Mouse (Mus musculus) heart, embryonic 14.5 days (tissue): ENCODE results near the gene Lsr. TPM values are rescaled to one million over a fixed set of nuclear protein-coding genes. Genes with fewer than 3 reads are reported as not detected.
"Not testable (repeated sequence)": the region's sequence is repeated elsewhere in the genome, so short reads cannot be mapped to it uniquely, and the experiment has no call there.

ENCODE experiments used
- ATAC-seq: fragments of 200-750 bp; cut with Nextera tagmentation; 2 replicates; pipeline ENCODE4 v1.8.0; 2017; ENCODE audit warnings: low read depth, moderate TSS enrichment; ENCODE audit not compliant: insufficient number of reproducible peaks, insufficient read depth, low FRiP score
- H3K27ac ChIP-seq, 2 experiments: fragments of 200-500 bp in 1 of 2; fragments of 300-500 bp in 1 of 2; sonication (generic) in 1 of 2; replicated peaks in 1 of 2; 2 replicates each; pipeline ENCODE4 v1.5.1; 2012 to 2014; ENCODE audit warnings: low read depth in 2 of 2, low read length in 2 of 2, control low read depth in 1 of 2, mild to moderate bottlenecking in 1 of 2, mixed read lengths in 1 of 2; ENCODE audit not compliant: control insufficient read depth in 1 of 2, insufficient read depth in 1 of 2
- H3K27me3 ChIP-seq: fragments of 300-500 bp; sonication (generic); 2 replicates; pipeline ENCODE4 v1.6.1; 2014; ENCODE audit warnings: mild to moderate bottlenecking, low read length, control low read depth; ENCODE audit not compliant: control insufficient read depth, insufficient read depth
- H3K36me3 ChIP-seq: fragments of 300-500 bp; sonication (generic); 2 replicates; pipeline ENCODE4 v1.6.1; 2014; ENCODE audit warnings: mild to moderate bottlenecking, control low read depth, low read length, mixed read lengths; ENCODE audit not compliant: control insufficient read depth, insufficient read depth
- H3K4me1 ChIP-seq, 2 experiments: fragments of 200-500 bp in 1 of 2; fragments of 300-500 bp in 1 of 2; sonication (generic) in 1 of 2; 2 replicates each; pipeline ENCODE4 v1.6.1; 2012 to 2014; ENCODE audit warnings: low read length in 2 of 2, control low read depth in 1 of 2, mixed read lengths in 1 of 2; ENCODE audit not compliant: control insufficient read depth in 2 of 2, insufficient read depth in 2 of 2
- H3K4me2 ChIP-seq: fragments of 300-500 bp; sonication (generic); 2 replicates; pipeline ENCODE4 v1.6.1; 2014; ENCODE audit warnings: mild to moderate bottlenecking, low read length
- H3K4me3 ChIP-seq, 2 experiments: fragments of 200-500 bp in 1 of 2; fragments of 300-500 bp in 1 of 2; sonication (generic) in 1 of 2; 2 replicates each; pipeline ENCODE4 v1.5.1; 2012 to 2014; ENCODE audit warnings: low read length in 2 of 2, mild to moderate bottlenecking in 2 of 2, control low read depth in 1 of 2, low read depth in 1 of 2, moderate library complexity in 1 of 2; ENCODE audit not compliant: control insufficient read depth in 1 of 2, insufficient read depth in 1 of 2
- H3K9ac ChIP-seq: fragments of 300-500 bp; sonication (generic); 2 replicates; pipeline ENCODE4 v1.6.1; 2014; ENCODE audit warnings: mild to moderate bottlenecking, low read length
- H3K9me3 ChIP-seq: fragments of 300-500 bp; sonication (generic); 2 replicates; pipeline ENCODE4 v1.6.1; 2016; ENCODE audit warnings: low read length, control low read depth; ENCODE audit not compliant: control insufficient read depth
- WGBS: fragments of 180-500 bp; shearing (Covaris S2); extraction: QIAGEN DNeasy Blood & Tissue Kit; methylation state at CpG from one replicate; pipeline ENCODE4 v1.1.7; 2014; 5-methylcytosine and 5-hydroxymethylcytosine counted together
- polyA plus RNA-seq: library from polyadenylated mRNA; unstranded; fragments of >200 nt; fragmentation: Nextera tagmentation; extraction: Ambion mirVana; gene quantifications from 2 replicates; pipeline ENCODE4 v1.2.1, GENCODE M21; 2014

Lsr gene
- polyA plus RNA-seq, 1 experiment from 2014 or later = 6.1 TPM

- 95% methylated on average over 7 of the region's 7 CpGs for WGBS
Measured at GRCm38 (mm10) chr7:30945876-30946275, 27.4 kb downstream of the Lsr start.

GRCm38 (mm10) chr7:30945466-30945865 lies 27.8 kb downstream of the Lsr start:
- H3K9ac ChIP-seq, H3K9me3 ChIP-seq, H3K27me3 ChIP-seq, ATAC-seq, H3K4me3 ChIP-seq, H3K27ac ChIP-seq, H3K4me2 ChIP-seq, H3K4me1 ChIP-seq: not testable (repeated sequence)
- peaks cover 38% of the 10 kb centered on the region for H3K36me3 ChIP-seq
- WGBS = 83% methylated on average over 7 of the region's 7 CpGs

More at GRCm38 (mm10) chr7:30945876-30946275, 27.4 kb downstream of the Lsr start:
- no peaks in the 10 kb centered on the region for H3K4me1 ChIP-seq
- no peak overlapping the region for H3K27ac ChIP-seq
- H3K4me2 ChIP-seq = no peak overlapping the region
- no peak overlapping the region for H3K4me3 ChIP-seq
- no peaks in the 10 kb centered on the region for H3K9me3 ChIP-seq
- no peaks in the 10 kb centered on the region for H3K27me3 ChIP-seq
- H3K36me3 ChIP-seq = peaks cover 42% of the 10 kb centered on the region
- H3K9ac ChIP-seq = no peak overlapping the region
- ATAC-seq = no peak

GRCm38 (mm10) chr7:30944706-30945105 lies 28.6 kb downstream of the Lsr start:
- not testable (repeated sequence) for H3K4me3 ChIP-seq, H3K4me1 ChIP-seq, H3K27ac ChIP-seq, H3K9ac ChIP-seq, H3K27me3 ChIP-seq, H3K4me2 ChIP-seq, ATAC-seq, H3K9me3 ChIP-seq
- peaks cover 30% of the 10 kb centered on the region for H3K36me3 ChIP-seq
- 47% methylated on average over 2 of the region's 2 CpGs for WGBS

- H3K9ac ChIP-seq = no peak within 1 kb of the TSS
- no peak for ATAC-seq
- no peaks in the 10 kb centered on the region for H3K27me3 ChIP-seq
- no peak within 1 kb of the TSS for H3K4me3 ChIP-seq
- H3K27ac ChIP-seq = no peak within 1 kb of the TSS
- no peaks in the 10 kb centered on the region for H3K9me3 ChIP-seq
- H3K4me2 ChIP-seq = no peak within 1 kb of the TSS
- 61% methylated on average over 9 of the region's 9 CpGs for WGBS
- H3K4me1 ChIP-seq = no peaks in the 10 kb centered on the region
- peaks cover 24% of the 10 kb centered on the region for H3K36me3 ChIP-seq
Measured at GRCm38 (mm10) chr7:30943909-30944635, 29.2 kb downstream of the Lsr start, which contains the start of gene Hamp. Gene Hamp, minus strand, starts transcription at chr7:30944032.

- H3K27ac ChIP-seq, H3K9me3 ChIP-seq, ATAC-seq, H3K4me2 ChIP-seq, H3K4me3 ChIP-seq, H3K4me1 ChIP-seq, H3K9ac ChIP-seq, H3K27me3 ChIP-seq: not testable (repeated sequence)
- peaks cover 18% of the 10 kb centered on the region for H3K36me3 ChIP-seq
- WGBS = 42% methylated on average over 3 of the region's 3 CpGs
Measured at GRCm38 (mm10) chr7:30942365-30942764, 30.9 kb downstream of the Lsr start.

GRCm38 (mm10) chr7:30940070-30940469 lies 33.2 kb downstream of the Lsr start:
- not testable (repeated sequence) for ATAC-seq, H3K4me1 ChIP-seq, H3K27me3 ChIP-seq, H3K9ac ChIP-seq, H3K9me3 ChIP-seq, H3K36me3 ChIP-seq, H3K4me2 ChIP-seq, H3K4me3 ChIP-seq, H3K27ac ChIP-seq
- 76% methylated on average over 1 of the region's 1 CpGs for WGBS

- H3K4me2 ChIP-seq, H3K27ac ChIP-seq, H3K36me3 ChIP-seq, ATAC-seq, H3K9ac ChIP-seq, H3K4me1 ChIP-seq, H3K27me3 ChIP-seq, H3K9me3 ChIP-seq, H3K4me3 ChIP-seq: not testable (repeated sequence)
- WGBS = 71% methylated on average over 6 of the region's 6 CpGs
Measured at GRCm38 (mm10) chr7:30935422-30936099, 37.7 kb downstream of the Lsr start.
